Mouse (Mus musculus) telencephalon, adult 2 months (tissue): Measurements from ENCODE around the gene Timm10b.

Experiments
- DNase-seq: peaks from one replicate; pipeline ENCODE4 v3.0.0-alpha.2; 2011; ENCODE audit warnings: low read depth, low spot score

Gene Timm10b

GRCm38 (mm10) chr7:105639756-105640155, at the start of gene Timm10b:
Timm10b (plus strand) TSS chr7:105640056.
- no peak for DNase-seq

GRCm38 (mm10) chr7:105590097-105590496, 49.8 kb upstream of the Timm10b start:
- no peak for DNase-seq

GRCm38 (mm10) chr7:105602860-105603623, 36.8 kb upstream of the Timm10b start:
- DNase-seq: no peak

DNA sequence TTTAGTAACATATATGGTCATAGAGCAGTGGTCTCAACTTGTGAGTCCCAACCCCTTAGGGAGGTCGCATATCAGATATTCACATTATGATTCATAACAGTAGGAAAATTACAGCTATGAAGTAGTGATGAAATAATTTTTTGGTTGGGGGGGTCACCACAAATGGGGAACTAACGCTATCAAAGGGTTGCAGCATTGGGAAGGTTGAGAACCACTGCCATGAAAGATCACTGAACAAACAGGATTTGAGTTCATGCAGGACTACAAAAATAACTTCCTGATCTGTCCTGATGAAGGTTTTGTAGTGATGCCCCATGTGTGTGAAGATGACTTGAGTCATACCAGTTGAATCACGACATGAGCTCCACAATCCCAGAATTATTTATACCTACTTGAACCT, 31.4 kb upstream of the Timm10b start:
- no peak for DNase-seq

DNA sequence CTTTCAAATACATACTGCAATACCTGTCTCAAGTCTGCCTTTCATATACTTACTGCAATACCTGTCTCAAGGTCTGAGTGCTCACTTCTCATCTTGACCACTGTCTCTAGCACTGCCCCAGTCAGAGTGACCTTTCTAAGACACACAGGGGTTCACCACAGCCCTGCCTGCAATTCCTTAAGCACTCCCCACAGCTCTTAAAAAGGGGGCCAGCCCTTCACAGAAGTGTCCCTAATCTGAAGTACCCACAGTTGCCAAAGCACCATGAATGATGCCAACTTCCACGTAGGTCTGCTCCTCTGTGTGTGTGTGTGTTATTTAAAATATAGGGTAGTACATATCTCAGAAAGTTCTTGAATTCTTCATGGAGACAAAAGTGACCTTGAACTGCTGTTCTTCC, 28.1 kb upstream of the Timm10b start:
- no peak for DNase-seq

DNA sequence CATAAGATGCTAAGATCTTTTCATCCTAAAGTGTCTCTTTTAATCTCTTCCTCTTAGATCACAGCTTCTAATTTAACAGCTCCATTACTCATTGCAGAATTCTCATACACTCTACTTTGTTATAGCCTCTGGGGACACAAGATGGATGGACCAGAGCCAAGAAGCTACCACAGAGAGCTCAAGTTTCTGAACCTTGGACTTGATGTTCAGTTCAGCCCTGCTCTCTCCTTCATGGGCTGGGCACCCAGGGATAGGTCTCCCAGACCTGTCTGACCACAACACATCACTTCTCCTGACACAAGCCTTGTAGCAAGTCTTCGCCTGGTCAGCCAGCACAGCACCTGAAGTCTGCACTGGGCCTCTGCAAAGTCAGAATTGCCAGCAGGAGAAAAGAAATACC, 25.5 kb upstream of the Timm10b start:
- DNase-seq: no peak

GRCm38 (mm10) chr7:105615720-105616119, 24.1 kb upstream of the Timm10b start:
- DNase-seq: no peak

DNA sequence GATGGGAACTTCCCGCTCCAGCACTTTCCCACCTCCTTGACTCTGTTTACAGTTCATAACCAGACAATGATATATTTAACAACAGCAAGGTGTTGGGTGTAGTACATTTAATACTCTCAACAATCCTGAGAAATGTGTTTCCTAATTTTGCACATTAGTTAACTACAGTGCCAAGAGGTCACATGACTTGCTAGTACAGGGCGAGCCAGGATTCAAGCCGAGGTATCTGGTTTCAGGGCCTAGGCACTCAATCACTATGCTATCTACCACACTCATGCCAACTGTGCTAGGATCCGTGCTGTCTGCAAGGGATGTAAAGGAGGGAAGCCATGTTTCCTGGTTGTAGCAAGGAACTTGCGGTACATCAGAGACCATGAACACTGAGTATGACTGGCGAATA, 23.3 kb upstream of the Timm10b start:
- DNase-seq: no peak

- no peak for DNase-seq
These were observed 22.0 kb upstream of the Timm10b start for GRCm38 (mm10) chr7:105617810-105618209.

DNA sequence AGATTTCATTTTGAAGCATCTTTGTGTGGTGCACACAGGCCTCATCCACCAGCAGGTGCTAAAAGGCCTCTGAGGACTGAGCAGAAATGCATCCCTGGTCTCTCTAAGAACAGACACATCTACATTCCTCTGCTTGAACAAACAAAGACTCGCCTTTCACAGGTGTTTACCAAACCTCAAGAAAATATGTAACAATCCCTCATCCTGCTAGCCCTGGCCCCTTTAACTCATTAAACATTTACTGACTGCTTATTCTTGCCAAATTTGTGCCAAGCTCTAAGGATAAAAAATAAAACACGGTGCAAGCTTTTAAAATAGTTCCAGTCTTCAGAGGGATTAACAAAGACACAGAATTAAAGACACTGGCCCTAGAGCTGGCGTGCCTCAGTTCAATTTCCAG, 20.2 kb upstream of the Timm10b start:
- no peak for DNase-seq

- no peak for DNase-seq
These were observed 18.8 kb upstream of the Timm10b start for GRCm38 (mm10) chr7:105621053-105621452.

DNA sequence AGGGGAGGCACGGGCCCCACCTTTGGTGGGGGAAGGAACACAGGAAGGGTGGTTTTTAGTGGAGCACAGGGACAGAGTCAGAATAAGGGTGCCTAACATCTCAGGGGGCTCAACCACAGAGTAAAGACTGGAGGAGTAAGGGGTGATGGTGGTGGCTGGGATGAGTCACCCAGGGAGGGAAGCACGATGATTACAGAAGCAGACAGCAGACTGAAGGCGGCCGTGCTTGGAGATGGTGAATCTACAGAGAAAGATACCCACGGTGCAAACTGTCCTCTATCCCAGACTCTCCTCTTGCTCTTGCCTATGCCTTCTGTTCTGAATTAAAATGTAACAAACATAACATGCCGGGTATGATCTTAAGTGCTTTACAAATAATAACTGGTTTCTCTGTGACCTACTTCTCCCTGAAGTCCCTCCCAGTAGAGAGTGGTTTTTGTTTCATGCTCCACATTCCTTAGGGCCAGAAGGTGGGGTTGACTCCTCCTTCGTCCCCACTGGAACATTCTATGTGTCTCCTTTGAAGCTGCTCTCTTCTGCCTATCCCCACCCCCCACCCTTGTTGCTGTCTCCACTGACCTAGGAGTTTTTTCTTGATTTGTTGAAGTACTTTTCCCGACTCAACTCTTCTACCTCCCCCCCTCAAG, 18.1 kb upstream of the Timm10b start:
- no peak for DNase-seq

GRCm38 (mm10) chr7:105625397-105625796, 14.5 kb upstream of the Timm10b start:
- DNase-seq: no peak

GRCm38 (mm10) chr7:105628633-105629032, 11.2 kb upstream of the Timm10b start:
- DNase-seq: peak; percentile 72

GRCm38 (mm10) chr7:105632551-105632972, 7.3 kb upstream of the Timm10b start:
- DNase-seq: no peak

DNA sequence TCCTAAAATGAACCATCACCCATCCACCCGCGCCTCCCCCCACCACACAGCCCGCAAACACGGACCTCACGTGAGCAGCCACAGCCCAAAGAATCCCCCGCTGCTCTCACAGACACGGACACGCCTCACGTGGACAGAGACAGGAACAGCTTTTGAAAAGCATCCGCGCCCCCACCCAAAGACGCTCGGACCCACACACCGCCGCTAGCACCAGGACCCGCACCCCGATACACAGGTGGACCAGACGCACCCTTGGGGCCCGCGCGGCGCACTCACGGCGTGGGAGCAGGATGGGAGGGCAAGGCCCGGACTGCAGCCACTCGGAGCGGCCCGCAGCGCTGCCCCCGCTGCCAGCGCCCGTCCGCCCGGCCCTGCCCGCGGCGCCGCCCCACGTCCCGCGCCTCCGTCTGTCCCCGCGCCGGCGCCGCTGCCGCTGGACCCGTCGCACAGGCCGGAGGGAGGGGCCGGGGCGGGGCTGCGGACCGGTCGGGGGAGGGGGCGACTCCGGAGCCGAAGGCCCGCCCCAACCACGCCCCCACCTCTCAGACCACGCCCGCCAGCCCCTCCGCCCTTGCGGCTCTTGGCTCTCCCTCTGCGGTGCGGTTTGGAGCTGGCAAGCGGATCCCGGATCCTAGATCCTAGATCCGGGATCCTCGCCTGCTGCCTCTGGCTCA, 6.6 kb upstream of the Timm10b start, which contains the start of gene Trim3:
Gene Trim3 (minus strand): TSS at position 445 of the 674 bp plus-strand sequence.
- DNase-seq: peak; percentile 90

DNA sequence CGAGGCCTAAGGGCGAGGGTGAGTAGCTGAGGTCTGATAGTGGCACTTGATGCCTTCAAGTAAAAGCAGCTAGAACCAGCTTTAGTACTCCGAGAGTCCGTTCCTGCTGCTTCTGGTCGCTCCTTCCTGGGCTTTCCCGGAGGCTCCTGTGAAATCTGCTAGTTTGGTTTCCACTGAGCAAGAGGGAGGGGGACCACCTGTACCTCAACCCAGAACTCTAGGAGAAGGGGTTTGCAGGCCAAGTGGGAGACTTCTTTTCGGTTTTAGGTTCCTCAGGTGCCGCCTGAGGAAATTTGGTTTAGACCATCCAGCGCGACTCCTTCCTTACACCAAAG, 6.1 kb upstream of the Timm10b start:
- DNase-seq: no peak

- no peak for DNase-seq
These were observed 5.5 kb upstream of the Timm10b start for GRCm38 (mm10) chr7:105634272-105634920.

- no peak for DNase-seq
These were observed 4.1 kb upstream of the Timm10b start for GRCm38 (mm10) chr7:105635726-105636125.

- no peak for DNase-seq
These were observed 1.1 kb upstream of the Timm10b start for GRCm38 (mm10) chr7:105638776-105639175.

GRCm38 (mm10) chr7:105639304-105639703, 552 bp upstream of the Timm10b start:
- no peak for DNase-seq

DNA sequence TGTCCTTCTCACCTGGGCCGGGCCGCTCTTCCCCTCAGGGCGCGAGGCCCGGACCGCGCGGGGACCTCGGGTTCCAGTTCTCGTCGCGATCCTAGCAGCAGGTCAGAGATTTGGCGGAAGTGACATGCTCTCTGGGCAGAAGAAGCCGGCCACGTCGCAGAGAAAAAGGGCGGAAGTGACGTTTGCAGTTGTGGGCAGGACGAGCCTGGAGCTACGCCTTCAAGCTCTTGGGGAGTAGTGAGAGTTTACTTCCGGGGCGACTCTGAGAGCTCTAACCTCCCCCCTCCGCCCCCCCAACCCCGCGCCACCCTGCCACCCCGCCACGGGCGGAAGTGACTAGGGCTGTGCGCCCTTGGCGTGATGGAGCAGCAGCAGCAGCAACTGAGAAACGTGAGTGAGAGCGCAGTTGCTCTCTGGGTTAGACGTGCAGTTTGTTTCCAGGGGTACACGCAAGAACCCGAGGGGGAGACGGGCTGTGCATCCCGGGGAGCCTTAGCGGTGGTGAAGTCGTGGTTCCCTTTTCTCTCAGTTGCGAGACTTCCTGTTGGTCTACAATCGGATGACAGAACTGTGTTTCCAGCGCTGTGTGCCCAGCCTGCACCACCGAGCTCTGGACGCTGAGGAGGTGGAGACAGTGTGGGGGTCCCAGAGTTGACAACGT, 507 bp downstream of the Timm10b start, which contains the start of the genes Arfip2 and Gm45799:
Gene Arfip2 (minus strand): TSS at position 184 of the 661 bp plus-strand sequence.
Gene Gm45799 (plus strand): TSS at position 320 of the 661 bp plus-strand sequence.
- DNase-seq: peak; percentile 99
